Mouse (Mus musculus) ES-Bruce4 (cell line): ENCODE data around the gene Slc16a11. TPM values are rescaled to one million over a fixed set of nuclear protein-coding genes. Genes with fewer than 3 reads are reported as not detected.

Experiments
- H3K27ac ChIP-seq: 2 replicates; pipeline ENCODE4 v1.5.1; 2012; ENCODE audit warnings: low read length, inconsistent platforms; ENCODE audit not compliant: insufficient read depth
- H3K27me3 ChIP-seq: 2 replicates; pipeline ENCODE4 v1.6.1; 2012; ENCODE audit warnings: mild to moderate bottlenecking, low read length, inconsistent platforms; ENCODE audit not compliant: control insufficient read depth, poor library complexity, insufficient read depth, severe bottlenecking
- H3K36me3 ChIP-seq: 2 replicates; pipeline ENCODE4 v1.6.1; 2012; ENCODE audit warnings: inconsistent platforms, mild to moderate bottlenecking, low read length, moderate library complexity; ENCODE audit not compliant: control insufficient read depth, poor library complexity, insufficient read depth, severe bottlenecking
- H3K4me1 ChIP-seq: one replicate; pipeline ENCODE4 v1.8.1; 2011; ENCODE audit warnings: low read length; ENCODE audit not compliant: control insufficient read depth, insufficient read depth
- H3K4me3 ChIP-seq: 2 replicates; pipeline ENCODE4 v1.5.1; 2011; ENCODE audit warnings: low read depth, mild to moderate bottlenecking, low read length
- H3K9ac ChIP-seq: 2 replicates; pipeline ENCODE4 v1.6.1; 2012; ENCODE audit warnings: low read depth, mild to moderate bottlenecking, inconsistent platforms; ENCODE audit not compliant: poor library complexity, severe bottlenecking
- H3K9me3 ChIP-seq: replicated peaks from 2 replicates; pipeline ENCODE4 v1.6.1; 2012; ENCODE audit warnings: mild to moderate bottlenecking, low read length, inconsistent platforms; ENCODE audit not compliant: control insufficient read depth, poor library complexity, insufficient read depth, severe bottlenecking
- CTCF ChIP-seq: IDR thresholded peaks from one replicate; pipeline ENCODE4 v1.8.1; 2011; ENCODE audit warnings: low read depth, low read length
- EP300 ChIP-seq: IDR thresholded peaks from 2 replicates; pipeline ENCODE4 v1.6.1; 2011; ENCODE audit warnings: low read depth, low read length; ENCODE audit not compliant: insufficient read depth
- POLR2A ChIP-seq: IDR thresholded peaks from one replicate; pipeline ENCODE4 v1.8.1; 2011; ENCODE audit warnings: low read length; ENCODE audit not compliant: insufficient read depth
- polyA plus RNA-seq: library from polyadenylated mRNA; stranded (reverse); fragments of >200 nt; gene quantifications from 2 replicates; pipeline ENCODE4 v1.2.4, GENCODE M21; 2011; ENCODE audit warnings: low read depth; ENCODE audit not compliant: missing spikeins, insufficient read depth, insufficient read length

Slc16a11 gene
- polyA plus RNA-seq, 1 experiment: 2.0 TPM

- H3K36me3 ChIP-seq: peaks cover 15% of the 10 kb centered on the region
- H3K27ac ChIP-seq: peak within 1 kb of the TSS; percentile 56
- TF ChIP-seq EP300: 0 out of 2 replicates have a peak, but pooled peaks have one; percentile 20
- TF ChIP-seq POLR2A: peak; percentile 36
- no peak for TF ChIP-seq CTCF
- H3K9me3 ChIP-seq: no peaks in the 10 kb centered on the region
- H3K27me3 ChIP-seq: no peaks in the 10 kb centered on the region
- peaks cover 5% of the 10 kb centered on the region for H3K4me1 ChIP-seq
- peak within 1 kb of the TSS; percentile 97 for H3K4me3 ChIP-seq
- H3K9ac ChIP-seq: peak within 1 kb of the TSS; percentile 91
Observed at GRCm38 (mm10) chr11:70237457-70238167, 25.1 kb downstream of the Slc16a11 start, which contains the start of gene 0610010K14Rik. 0610010K14Rik (minus strand) TSS chr11:70237914.

- Histone ChIP-seq H3K36me3 (peaks cover 15% of the 10 kb centered on the region), H3K9ac (peak overlapping the region; percentile 91), H3K4me3 (peak overlapping the region; percentile 90), H3K4me1 (peaks cover 5% of the 10 kb centered on the region), H3K9me3 (no peaks in the 10 kb centered on the region), H3K27me3 (no peaks in the 10 kb centered on the region), H3K27ac (peak overlapping the region; percentile 44; the same call in 1 of the 2 replicates)
- TF ChIP-seq EP300 (no peak), CTCF (no peak), POLR2A (no peak)
Observed at GRCm38 (mm10) chr11:70238591-70239440, 26.3 kb downstream of the Slc16a11 start.

- TF ChIP-seq EP300 (peak; percentile 52; the same call in 1 of the 2 replicates), POLR2A (peak; percentile 64), CTCF (no peak)
- Histone ChIP-seq H3K9ac (peak within 1 kb of the TSS; percentile 91), H3K9me3 (no peaks in the 10 kb centered on the region), H3K4me1 (peaks cover 3% of the 10 kb centered on the region), H3K27me3 (no peaks in the 10 kb centered on the region), H3K4me3 (peak within 1 kb of the TSS; percentile 90), H3K36me3 (peaks cover 13% of the 10 kb centered on the region), H3K27ac (no peak within 1 kb of the TSS)
Observed at GRCm38 (mm10) chr11:70239541-70240279, 27.2 kb downstream of the Slc16a11 start, which contains the start of the genes Gm21988 and Rnasek. Gm21988 (minus strand) TSS chr11:70239830. Rnasek (minus strand) TSS chr11:70239842.

GRCm38 (mm10) chr11:70242591-70242990, 30.0 kb downstream of the Slc16a11 start:
- TF ChIP-seq CTCF: no peak
- TF ChIP-seq POLR2A: no peak
- no peak for TF ChIP-seq EP300
- no peak overlapping the region for H3K4me3 ChIP-seq

GRCm38 (mm10) chr11:70247136-70247845, 34.7 kb downstream of the Slc16a11 start:
- no peak overlapping the region for H3K4me3 ChIP-seq
- H3K9ac ChIP-seq: no peak overlapping the region
- no peaks in the 10 kb centered on the region for H3K36me3 ChIP-seq
- no peaks in the 10 kb centered on the region for H3K27me3 ChIP-seq
- no peaks in the 10 kb centered on the region for H3K4me1 ChIP-seq
- H3K9me3 ChIP-seq: no peaks in the 10 kb centered on the region
- TF ChIP-seq POLR2A (no peak), CTCF (peak; percentile 6)
- no peak overlapping the region for H3K27ac ChIP-seq

More at GRCm38 (mm10) chr11:70242591-70242990, 30.0 kb downstream of the Slc16a11 start:
- Histone ChIP-seq H3K27ac (no peak overlapping the region), H3K4me1 (no peaks in the 10 kb centered on the region), H3K27me3 (no peaks in the 10 kb centered on the region), H3K9me3 (no peaks in the 10 kb centered on the region), H3K36me3 (no peaks in the 10 kb centered on the region), H3K9ac (no peak overlapping the region)
